Mouse (Mus musculus): ENCODE measurements around the gene Psma5. TPM values are rescaled to one million over a fixed set of nuclear protein-coding genes. Genes with fewer than 3 reads are reported as not detected.
"Not testable (repeated sequence)": the region's sequence is repeated elsewhere in the genome, so short reads cannot be mapped to it uniquely, and the experiment has no call there.

Gene Psma5
- total RNA-seq, 2 experiments from 2014 or later, result 39.8 to 55.6 TPM

GRCm38 (mm10) chr3:108279495-108279894 is 22.8 kb downstream of the Psma5 start:
- not testable (repeated sequence) for ATAC-seq (replicated peaks; ENCODE audit: low FRiP score, poor library complexity, severe bottlenecking)

GRCm38 (mm10) chr3:108282401-108283240 is 25.9 kb downstream of the Psma5 start:
- ATAC-seq (replicated peaks; ENCODE audit: low FRiP score, poor library complexity, severe bottlenecking), result no peak

GRCm38 (mm10) chr3:108283241-108283561 is 26.5 kb downstream of the Psma5 start:
- ATAC-seq (replicated peaks; ENCODE audit: low FRiP score, poor library complexity, severe bottlenecking), result no peak

- ATAC-seq (replicated peaks; ENCODE audit: low FRiP score, poor library complexity, severe bottlenecking), result peak; percentile 41; the same call in 1 of the 2 replicates
These were observed 27.3 kb downstream of the Psma5 start, which contains the start of gene Sort1 for GRCm38 (mm10) chr3:108283781-108284601. Gene Sort1, plus strand, starts transcription at chr3:108284082.

GRCm38 (mm10) chr3:108285078-108285711 is 28.5 kb downstream of the Psma5 start:
- ATAC-seq (replicated peaks; ENCODE audit: low FRiP score, poor library complexity, severe bottlenecking), result no peak

GRCm38 (mm10) chr3:108286671-108287439 is 30.1 kb downstream of the Psma5 start:
- no peak for ATAC-seq (replicated peaks; ENCODE audit: low FRiP score, poor library complexity, severe bottlenecking)

GRCm38 (mm10) chr3:108287811-108288805 is 31.4 kb downstream of the Psma5 start:
- ATAC-seq (replicated peaks; ENCODE audit: low FRiP score, poor library complexity, severe bottlenecking), result no peak

- ATAC-seq (replicated peaks; ENCODE audit: low FRiP score, poor library complexity, severe bottlenecking), result no peak
These were observed 32.8 kb downstream of the Psma5 start for GRCm38 (mm10) chr3:108289311-108290130.

- no peak for ATAC-seq (replicated peaks; ENCODE audit: low FRiP score, poor library complexity, severe bottlenecking)
These were observed 34.5 kb downstream of the Psma5 start for GRCm38 (mm10) chr3:108291036-108291799.

- ATAC-seq (replicated peaks; ENCODE audit: low FRiP score, poor library complexity, severe bottlenecking), result no peak
These were observed 37.7 kb downstream of the Psma5 start for GRCm38 (mm10) chr3:108294398-108294797.

- ATAC-seq (replicated peaks; ENCODE audit: low FRiP score, poor library complexity, severe bottlenecking), result 0 out of 2 replicates have a peak, but pooled peaks have one; percentile 3
These were observed 38.9 kb downstream of the Psma5 start for GRCm38 (mm10) chr3:108295379-108296219.

- peak; percentile 89 for ATAC-seq (replicated peaks; ENCODE audit: low FRiP score, poor library complexity, severe bottlenecking)
These were observed 39.7 kb downstream of the Psma5 start for GRCm38 (mm10) chr3:108296220-108297049.

GRCm38 (mm10) chr3:108297050-108297419 is 40.3 kb downstream of the Psma5 start:
- no peak for ATAC-seq (replicated peaks; ENCODE audit: low FRiP score, poor library complexity, severe bottlenecking)

GRCm38 (mm10) chr3:108297603-108298553 is 41.2 kb downstream of the Psma5 start:
- no peak for ATAC-seq (replicated peaks; ENCODE audit: low FRiP score, poor library complexity, severe bottlenecking)
